Mouse (Mus musculus) gastrocnemius, adult 18-20 months (tissue): ENCODE measurements around the gene Gm30191. TPM values are rescaled to one million over a fixed set of nuclear protein-coding genes. Genes with fewer than 3 reads are reported as not detected.

Experiments
- DNase-seq: peaks from one replicate; pipeline ENCODE4 v3.0.0; 2021; ENCODE audit warnings: low spot score
- long read RNA-seq, 2 experiments: library from polyadenylated mRNA; stranded (forward); transcript quantifications; one replicate each; pipeline ENCODE4 v2.0.0; 2021
- total RNA-seq, 2 experiments: library from RNA; stranded (reverse); gene quantifications; 2 replicates each; pipeline ENCODE4 v1.2.3; 2021

The Gm30191 gene
- total RNA-seq = not detected
- long read RNA-seq, experiment 1 = 0 reads
- long read RNA-seq, experiment 2 = 0 reads

DNA sequence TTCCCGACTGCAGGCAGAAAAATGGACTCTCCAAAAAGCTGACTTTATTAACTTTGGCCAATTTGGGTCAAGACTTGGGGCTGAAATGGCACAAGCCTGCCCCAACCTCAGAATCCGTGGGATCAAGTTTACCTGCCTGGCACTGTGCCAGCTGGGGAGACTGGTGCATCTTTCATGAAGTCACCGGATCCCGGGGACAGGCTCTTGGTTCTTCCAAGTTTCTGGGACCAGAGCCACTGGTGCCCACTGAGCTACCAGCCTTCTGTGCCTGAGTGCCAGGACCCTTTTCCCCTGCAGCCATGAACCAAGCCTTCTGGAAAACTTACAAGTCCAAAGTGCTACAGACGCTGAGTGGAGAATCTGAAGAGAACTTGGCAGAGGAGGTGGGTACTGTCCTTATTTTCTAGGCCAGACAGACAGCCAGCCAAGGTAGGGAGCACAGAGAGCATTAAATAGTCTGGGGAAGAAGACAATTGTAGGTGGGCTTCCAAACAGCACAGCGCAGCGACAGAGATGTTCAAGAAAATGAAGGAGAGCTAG is at the start of gene Gm30191:
Gene Gm30191 (plus strand): TSS at position 217 of the 540 bp plus-strand sequence.
- no peak for DNase-seq

DNA sequence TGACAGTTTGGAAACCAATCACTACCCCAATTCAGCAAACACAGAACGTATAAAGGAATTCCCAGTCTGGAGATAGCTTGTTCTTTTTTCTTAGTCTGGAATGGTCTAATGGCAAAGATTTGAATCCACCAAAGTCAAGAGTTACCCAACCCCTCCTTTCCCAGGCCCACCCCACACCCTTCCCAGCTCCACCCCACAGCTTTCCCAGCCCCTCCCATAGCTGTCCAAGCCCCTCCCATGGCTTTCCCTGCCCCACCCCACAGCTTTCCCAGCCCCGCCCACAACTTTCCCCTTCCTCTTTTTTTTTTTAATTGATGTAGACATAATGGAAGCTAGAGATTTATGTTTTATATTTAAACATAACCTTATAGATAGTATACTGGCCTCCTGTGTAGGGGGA is 47.4 kb upstream of the Gm30191 start:
- DNase-seq = no peak

DNA sequence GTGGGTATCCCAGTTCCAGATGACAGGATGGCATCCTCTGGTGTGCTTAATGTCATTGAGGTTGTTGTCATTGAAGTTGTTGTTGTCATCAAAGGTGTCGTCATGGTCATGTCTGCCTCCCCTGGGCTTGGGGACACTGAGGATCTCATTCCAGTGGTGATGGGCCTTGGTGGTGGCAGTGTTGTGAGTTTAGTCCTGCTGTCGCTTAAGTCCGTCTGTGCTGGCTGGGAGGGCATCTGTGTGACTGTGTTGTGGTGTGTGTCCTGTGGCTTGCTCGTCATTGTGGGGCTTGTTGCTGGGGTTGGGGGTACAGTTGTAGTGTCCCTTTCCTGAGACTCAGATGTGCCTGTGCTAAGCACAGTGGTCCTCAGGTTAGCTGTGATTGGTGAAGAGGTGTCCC is 43.8 kb upstream of the Gm30191 start, which contains the start of gene Gm7534:
Gene Gm7534 (minus strand): TSS at position 101 of the 400 bp plus-strand sequence.
- no peak for DNase-seq

DNA sequence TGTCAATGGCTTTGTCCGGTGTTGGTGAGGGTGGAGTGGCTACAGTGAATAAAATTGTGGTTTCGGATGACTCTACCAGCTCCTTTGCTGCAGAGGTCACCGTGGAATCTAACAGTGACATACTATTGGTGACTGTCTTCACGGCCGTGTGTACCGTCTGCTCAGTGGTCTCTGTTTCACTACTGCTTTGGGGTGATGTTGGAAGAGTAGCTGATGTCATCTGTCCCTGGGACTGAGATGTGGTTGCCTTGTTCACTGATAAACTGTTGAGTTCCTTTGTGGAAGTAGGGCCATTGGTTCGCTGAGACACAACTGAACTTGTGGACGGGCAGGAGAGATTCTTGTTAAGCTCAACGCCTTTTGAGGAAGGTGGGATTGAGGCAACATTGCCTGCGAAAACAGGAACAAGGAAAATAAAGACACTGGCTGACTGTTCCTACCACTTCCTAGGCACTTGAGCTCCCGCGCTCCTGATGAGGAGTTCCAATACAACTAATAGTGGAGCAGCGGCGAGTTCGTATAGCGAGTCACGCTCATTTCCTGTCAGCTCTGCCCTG is 43.3 kb upstream of the Gm30191 start:
- DNase-seq = no peak

DNA sequence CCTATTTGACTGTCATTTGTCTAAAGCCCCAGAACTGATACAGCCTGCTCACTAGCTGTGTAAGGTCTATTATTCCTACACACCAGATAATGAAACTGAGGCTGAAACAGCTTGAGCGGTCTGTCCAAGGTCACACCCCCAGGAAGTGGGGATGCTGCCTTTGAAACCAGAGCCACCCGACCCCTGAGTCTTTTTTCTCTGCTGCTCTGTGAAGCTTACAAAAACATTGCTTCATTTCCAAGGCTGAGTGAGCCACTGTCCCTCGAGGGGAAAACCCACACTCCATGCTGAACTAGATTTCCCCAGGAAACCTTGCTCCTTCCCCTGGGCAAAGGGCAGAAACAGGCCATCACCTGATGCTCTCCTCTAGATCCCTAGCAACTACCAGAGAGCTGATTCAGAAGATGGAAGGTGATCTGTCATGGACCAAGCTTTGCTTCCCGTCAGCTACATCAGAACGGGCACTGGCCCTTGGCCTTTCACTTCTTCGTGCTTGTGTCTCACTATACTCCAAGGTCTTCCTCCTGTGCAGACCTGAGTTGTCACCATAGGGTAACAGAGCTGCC is 40.2 kb upstream of the Gm30191 start:
- no peak for DNase-seq

DNA sequence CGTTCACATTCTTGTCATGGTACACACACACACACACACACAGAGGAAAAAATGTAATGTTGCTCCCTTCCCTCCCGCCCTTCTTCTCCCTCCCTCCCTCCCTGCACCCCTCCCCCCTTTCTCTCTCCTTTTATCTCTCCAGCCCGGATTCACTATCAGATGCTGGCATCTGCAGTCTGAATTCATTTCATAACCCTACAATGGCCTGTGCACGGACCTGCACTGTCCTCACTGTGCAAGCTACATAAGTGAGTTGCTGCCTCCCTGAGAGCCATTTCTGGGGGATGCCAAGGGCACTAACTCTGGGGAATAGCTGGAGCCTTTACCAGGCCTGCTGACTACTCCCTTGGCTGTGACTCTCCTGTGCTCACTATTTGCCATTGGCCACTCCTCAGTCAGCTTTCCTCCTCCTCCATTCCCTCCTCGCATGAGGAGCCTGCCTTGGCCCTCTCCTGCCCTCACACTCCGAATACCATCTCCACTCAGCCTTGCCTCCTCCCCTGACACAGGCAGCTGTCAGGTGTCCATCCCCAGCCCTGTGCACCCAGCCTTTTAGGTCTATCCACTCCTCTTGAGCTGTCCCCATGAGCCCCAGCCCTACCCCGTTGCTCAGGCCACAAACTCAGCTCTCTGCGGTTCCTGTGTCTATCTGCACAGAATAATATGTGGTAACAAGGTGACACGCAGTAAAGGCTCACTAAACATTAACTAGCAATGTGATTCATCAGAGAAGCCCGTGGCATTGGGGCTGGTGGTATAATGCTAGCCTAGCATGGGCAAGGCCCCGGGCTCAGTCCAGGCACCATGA is 23.7 kb upstream of the Gm30191 start:
- DNase-seq = no peak

DNA sequence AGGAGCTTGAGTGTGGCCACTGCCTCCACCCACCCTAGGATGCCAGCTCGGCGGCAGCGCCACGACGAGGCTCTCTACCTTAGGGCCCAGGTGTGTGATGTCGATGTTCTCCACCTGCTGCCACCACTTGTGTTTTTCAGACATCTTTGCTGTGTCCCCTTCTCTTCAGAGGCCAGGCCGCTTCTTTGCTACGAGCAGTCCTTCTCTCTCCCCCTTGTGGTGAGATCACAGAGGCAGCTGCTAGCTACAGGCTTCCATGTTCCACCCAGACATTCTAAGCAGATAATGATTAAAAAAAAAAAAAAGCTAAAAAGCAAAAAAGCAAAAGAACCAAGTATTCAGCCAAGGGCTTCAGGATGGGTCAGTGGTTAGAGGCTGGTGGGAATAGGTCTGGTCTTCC is 19.5 kb upstream of the Gm30191 start, which contains the start of gene Catsper4:
Gene Catsper4 (minus strand): TSS at position 190 of the 400 bp plus-strand sequence.
- DNase-seq = no peak

DNA sequence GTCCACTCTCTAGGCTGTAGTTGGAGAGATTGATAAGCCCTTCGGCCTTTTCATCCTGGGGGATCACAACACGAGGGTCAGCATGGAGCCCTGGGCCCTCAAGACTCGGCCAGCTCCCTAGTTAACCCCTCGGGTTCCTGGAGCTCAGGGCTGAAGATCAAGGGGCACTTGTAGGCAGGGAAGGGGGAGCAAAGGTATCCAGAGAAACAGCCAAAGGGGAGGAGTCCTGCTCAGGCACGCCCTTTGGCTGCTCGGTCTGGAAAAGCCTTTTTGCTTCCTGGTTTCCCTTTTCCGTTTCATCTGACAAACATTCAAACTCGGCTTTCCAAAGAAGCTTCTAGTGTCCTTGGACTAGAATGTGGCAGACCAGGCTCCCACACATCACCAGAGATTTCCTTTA is 16.3 kb upstream of the Gm30191 start:
- no peak for DNase-seq

DNA sequence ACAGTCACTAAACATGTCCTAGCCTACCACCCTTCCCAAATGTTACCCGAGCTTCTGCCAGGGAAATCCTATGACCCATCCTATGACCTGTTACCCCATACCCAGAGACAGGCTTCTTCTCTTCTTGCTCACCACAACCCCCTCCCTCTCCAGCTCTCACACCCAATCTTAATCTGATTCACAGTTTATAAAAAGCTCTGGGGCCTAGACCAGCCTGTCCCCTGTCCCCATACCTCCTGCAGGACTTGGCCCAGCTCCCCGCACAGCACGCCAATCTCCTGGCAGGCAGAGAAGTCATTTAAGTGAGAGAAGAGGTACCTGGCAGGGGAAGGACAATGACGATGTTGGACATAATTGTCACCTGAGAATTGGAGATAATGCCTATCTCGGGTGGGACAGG is 11.9 kb upstream of the Gm30191 start:
- DNase-seq = peak; percentile 85

DNA sequence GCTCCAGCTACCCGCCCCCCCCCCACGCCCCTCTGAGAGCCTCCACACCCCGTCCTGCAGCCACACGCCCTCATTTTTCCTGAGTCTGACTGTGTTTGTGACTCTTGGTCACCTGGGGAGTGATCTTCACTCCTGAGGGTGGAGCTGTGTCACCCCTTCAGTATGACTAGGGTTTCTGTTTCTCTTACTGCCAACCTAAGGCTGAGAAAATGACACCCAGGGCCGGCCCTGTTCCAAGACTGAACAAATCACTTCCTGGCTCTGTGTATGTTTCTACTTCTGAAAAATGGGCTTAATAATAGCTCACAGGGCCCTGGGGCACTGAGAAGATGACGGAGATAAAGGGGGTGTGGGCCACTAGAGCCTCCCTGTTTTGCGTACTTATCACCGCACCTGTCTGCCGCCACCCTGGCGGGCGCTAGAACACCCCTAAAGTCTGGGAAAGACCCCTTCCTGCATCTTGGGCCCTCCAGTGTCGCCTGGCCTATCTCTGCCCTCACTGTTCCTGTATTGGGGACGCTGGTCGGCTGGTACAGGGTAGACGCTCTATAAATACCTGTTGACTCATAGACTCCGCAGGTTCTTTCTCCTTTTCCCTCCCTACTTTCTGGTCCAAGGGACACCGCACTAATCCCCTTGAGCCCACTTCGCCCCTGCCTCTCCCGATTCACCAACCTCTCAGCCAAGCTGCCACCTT is 9.0 kb upstream of the Gm30191 start:
- DNase-seq = peak; percentile 75

DNA sequence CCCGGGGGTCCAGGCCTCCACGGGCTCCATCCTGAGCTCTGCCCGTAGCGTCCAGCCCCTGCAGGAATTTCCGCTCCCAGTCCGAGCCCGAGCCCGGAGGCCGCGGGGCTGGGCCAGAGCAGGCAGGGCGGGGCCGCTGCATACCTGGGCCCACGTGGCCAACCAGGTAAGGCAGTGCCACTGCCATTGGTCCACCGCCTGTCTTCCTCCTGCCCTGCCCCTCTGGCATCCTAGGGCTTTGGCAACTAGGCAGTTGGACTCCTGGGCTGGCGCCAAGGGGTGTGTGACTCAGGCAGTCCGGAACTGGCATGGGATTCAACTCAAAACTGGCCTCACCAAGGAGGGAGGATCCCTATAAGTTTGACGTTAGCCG is 8.5 kb upstream of the Gm30191 start, which contains the start of gene Cnksr1:
Gene Cnksr1 (minus strand): TSS at position 121 of the 373 bp plus-strand sequence.
- DNase-seq = peak; percentile 90

DNA sequence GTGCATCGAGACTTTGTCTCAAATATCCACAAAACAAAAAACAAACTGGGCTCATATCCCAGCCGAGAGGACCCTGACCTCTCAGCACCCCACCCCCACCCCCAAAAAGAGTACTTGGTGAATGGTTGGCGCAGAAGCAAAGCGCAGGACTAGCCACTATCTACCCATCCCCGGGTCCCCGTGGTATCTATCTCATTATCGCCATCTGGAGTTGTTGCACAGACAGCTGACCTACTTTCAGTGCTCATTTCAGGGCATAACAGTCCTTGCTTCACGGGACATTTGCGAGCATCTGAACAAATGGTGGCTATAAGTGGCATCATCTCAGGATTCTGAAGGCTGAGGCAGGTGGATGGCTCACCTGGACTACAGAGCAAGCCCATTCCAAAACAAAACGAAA is 8.0 kb upstream of the Gm30191 start:
- no peak for DNase-seq

DNA sequence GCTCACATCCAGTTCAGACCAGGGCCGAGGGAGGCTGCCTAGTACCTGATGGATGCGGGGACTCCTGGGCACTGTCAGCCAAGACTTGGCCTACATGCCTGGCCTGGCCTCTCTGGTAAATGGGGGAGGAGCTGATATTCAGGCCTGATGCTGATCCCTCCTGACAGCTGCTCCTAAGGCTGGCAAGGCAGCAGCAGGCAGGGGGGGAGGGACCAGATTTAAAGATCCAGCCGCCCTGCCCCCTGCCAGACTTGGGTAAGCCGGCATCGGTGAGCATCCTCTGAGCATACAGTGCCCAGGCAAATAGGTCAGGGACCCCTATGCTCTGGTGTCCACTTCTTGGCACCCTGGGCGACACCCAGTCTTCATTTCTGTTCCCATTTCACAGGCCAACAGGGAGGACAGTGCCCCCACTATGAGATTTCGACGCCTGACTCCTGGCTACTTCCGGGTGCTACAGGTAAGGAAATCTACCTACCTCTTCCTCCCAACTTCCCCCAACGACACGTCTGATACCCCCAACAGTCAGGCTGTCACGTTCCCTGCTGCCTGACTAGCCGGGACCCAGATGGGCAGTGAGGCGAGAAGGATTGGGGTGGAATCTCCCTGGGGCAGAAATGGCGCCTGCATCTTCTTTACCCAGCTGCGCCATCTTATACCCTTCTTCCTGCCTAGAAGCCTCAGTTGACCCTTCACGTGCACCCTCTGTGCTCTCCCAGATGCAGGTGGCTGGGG is 3.1 kb upstream of the Gm30191 start, which contains the start of gene E130218I03Rik:
Gene E130218I03Rik (plus strand): TSS at position 147 of the 735 bp plus-strand sequence.
- DNase-seq = no peak

DNA sequence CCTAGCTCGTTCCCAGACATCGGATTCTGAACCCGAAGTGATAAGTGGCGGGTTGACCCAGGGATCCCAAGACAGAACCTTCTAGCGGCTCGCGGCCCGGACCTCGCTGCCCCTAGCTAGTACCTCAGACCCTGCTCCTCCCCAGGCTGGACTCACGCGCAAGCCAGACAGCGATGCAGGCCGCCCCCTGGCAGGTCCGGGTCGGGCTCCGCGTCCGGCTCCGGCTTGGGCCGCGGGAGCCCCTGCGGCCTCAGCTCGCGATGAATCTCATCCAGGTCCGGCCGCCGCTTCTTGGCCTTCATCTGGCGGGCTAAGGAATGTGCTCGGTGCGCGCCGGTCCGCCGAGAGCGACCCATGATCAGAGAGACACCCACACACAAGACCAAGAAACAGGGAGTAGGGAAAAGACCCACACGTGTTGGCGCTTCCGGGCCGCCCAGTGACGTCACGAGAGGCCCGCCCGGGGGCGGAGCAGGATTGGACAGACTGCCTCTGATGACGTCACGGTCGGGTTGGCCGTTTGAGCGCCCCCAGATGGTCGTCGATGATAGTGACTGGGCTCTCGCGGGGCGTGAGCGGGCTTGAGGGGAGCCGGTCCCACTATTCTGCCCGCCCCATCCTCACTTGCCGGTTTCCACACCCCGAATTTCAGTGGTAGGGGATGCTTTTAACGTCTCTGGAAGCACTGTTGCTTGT is 1.4 kb upstream of the Gm30191 start, which contains the start of gene Zfp593:
Gene Zfp593 (minus strand): TSS at position 445 of the 696 bp plus-strand sequence.
- peak; percentile 95 for DNase-seq

DNA sequence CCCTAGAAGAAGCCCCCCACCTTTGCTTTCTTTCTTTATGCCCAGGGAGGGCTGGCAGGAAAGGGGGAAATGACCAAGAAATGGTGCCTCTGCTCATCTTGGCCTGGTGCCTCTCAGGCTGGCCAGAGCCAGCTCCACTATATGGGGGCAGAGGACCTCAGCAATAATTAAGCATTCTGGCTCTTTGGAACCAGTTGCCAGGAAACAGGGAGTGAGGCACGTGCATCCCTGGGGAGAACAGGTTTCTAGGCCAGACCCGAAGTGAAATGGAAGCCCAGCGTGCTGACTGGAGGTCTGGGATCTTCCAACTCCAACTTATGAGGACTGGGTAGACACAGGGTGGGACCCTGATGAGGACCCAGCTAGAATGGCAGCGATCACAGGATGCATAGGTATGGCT is 479 bp upstream of the Gm30191 start:
- DNase-seq = no peak

DNA sequence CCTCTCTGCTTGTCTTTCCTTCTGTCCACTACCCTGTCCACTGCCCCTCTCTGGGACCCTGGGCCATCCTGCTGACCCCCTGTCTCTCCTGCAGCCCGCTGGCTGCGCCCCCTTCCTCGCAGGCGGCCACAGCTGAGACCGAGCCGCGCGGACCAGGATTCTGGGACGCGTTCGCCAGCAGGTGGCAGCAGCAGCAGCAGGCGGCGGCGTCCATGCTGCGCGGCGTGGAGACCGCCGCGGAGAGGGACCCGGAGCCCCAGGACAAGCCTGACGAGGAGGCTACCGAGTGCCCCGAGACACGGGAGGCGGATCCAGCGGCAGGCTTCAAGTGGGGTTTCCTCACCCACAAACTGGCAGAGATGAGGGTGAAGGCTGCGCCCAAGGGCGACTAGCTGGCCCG is 2.9 kb downstream of the Gm30191 start:
- DNase-seq = peak; percentile 65

DNA sequence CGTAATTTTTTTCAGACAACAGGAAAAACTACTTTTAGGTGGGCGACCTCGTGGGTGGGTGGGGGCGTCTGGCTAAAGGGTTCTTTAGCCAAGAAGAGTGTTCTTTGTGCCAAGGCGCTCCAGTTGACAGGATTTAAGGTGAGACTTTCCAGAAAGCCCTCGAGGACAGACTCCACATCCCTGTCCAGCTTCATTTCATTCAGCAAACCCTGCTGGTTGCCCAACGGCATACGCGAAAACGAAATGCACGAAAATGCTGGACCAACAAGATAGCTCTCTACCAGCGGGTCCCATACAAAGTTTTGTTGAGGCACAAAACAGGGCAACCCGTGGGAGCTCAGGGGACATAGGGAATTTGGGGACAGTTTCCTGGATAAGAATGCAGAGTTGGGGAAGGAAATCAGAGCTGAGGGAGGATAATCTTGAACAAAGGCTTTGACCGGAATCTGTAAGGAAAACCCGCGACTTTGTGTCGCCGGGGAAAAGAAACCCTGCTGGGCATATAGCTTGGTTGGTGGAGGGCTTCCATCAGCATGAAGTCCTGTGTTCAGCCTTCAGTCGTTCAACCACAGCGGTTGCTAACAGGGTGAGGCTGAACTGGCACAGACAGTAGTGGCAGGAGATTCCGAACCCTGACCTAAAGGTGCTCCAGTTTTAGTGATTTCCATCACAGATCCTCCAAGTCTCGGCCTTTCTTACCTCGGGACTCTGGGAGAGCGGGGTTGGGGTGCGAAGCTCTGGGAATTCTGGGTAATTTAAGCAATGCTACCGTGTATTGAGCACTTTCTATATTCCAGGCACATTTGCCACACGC is 3.6 kb downstream of the Gm30191 start:
- DNase-seq = no peak

DNA sequence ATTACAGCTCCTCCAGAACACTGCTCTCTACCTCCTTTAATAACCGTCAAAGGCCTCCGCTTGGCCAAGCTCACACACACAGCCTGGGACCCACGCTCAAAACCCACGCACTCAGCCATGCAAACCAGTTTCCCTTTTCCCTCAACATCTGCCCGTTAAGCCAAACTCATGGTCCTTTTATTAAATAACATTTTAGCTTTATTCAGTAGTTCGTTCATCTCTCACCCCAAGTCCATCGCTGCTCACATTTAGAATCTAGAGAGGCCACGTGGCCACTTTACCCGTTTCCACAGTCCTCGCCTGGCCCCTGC is 4.2 kb downstream of the Gm30191 start:
- no peak for DNase-seq
